Mouse (Mus musculus): ENCODE results near the gene Arhgap44.

Arhgap44 gene

GRCm38 (mm10) chr11:65115811-65116210, 47.0 kb downstream of the Arhgap44 start:
- no peaks in the 10 kb centered on the region for H3K27me3 ChIP-seq (ENCODE audit: control insufficient read depth, insufficient read depth, low read length, poor library complexity, severe bottlenecking)
- DNase-seq (ENCODE audit: low read depth, low spot score), result no peak
- no peaks in the 10 kb centered on the region for H3K36me3 ChIP-seq (ENCODE audit: control insufficient read depth, insufficient read depth, low read length, poor library complexity, severe bottlenecking)

GRCm38 (mm10) chr11:65112086-65112485, 50.7 kb downstream of the Arhgap44 start:
- no peaks in the 10 kb centered on the region for H3K36me3 ChIP-seq (ENCODE audit: control insufficient read depth, insufficient read depth, low read length, poor library complexity, severe bottlenecking)
- DNase-seq (ENCODE audit: low read depth, low spot score), result no peak
- H3K27me3 ChIP-seq (ENCODE audit: control insufficient read depth, insufficient read depth, low read length, poor library complexity, severe bottlenecking), result no peaks in the 10 kb centered on the region

- no peak for DNase-seq (ENCODE audit: low read depth, low spot score)
- H3K36me3 ChIP-seq (ENCODE audit: control insufficient read depth, insufficient read depth, low read length, poor library complexity, severe bottlenecking), result no peaks in the 10 kb centered on the region
- no peaks in the 10 kb centered on the region for H3K27me3 ChIP-seq (ENCODE audit: control insufficient read depth, insufficient read depth, low read length, poor library complexity, severe bottlenecking)
Measured at GRCm38 (mm10) chr11:65111651-65112050, 51.1 kb downstream of the Arhgap44 start.

- Histone ChIP-seq H3K27me3 (ENCODE audit: control insufficient read depth, insufficient read depth, low read length, poor library complexity, severe bottlenecking) (no peaks in the 10 kb centered on the region), H3K36me3 (ENCODE audit: control insufficient read depth, insufficient read depth, low read length, poor library complexity, severe bottlenecking) (no peaks in the 10 kb centered on the region)
- no peak for DNase-seq (ENCODE audit: low read depth, low spot score)
Measured at GRCm38 (mm10) chr11:65110058-65110457, 52.7 kb downstream of the Arhgap44 start.

- DNase-seq (ENCODE audit: low read depth, low spot score), result no peak
- no peaks in the 10 kb centered on the region for H3K36me3 ChIP-seq (ENCODE audit: control insufficient read depth, insufficient read depth, low read length, poor library complexity, severe bottlenecking)
Measured at GRCm38 (mm10) chr11:65107734-65108171, 55.0 kb downstream of the Arhgap44 start.

GRCm38 (mm10) chr11:65107151-65107550, 55.6 kb downstream of the Arhgap44 start:
- no peak for DNase-seq (ENCODE audit: low read depth, low spot score)
- H3K36me3 ChIP-seq (ENCODE audit: control insufficient read depth, insufficient read depth, low read length, poor library complexity, severe bottlenecking), result no peaks in the 10 kb centered on the region
- H3K27me3 ChIP-seq (ENCODE audit: control insufficient read depth, insufficient read depth, low read length, poor library complexity, severe bottlenecking), result no peaks in the 10 kb centered on the region

More at GRCm38 (mm10) chr11:65107734-65108171, 55.0 kb downstream of the Arhgap44 start:
- no peaks in the 10 kb centered on the region for H3K27me3 ChIP-seq (ENCODE audit: control insufficient read depth, insufficient read depth, low read length, poor library complexity, severe bottlenecking)

- no peak for DNase-seq (ENCODE audit: low read depth, low spot score)
- no peaks in the 10 kb centered on the region for H3K36me3 ChIP-seq (ENCODE audit: control insufficient read depth, insufficient read depth, low read length, poor library complexity, severe bottlenecking)
- no peaks in the 10 kb centered on the region for H3K27me3 ChIP-seq (ENCODE audit: control insufficient read depth, insufficient read depth, low read length, poor library complexity, severe bottlenecking)
Measured at GRCm38 (mm10) chr11:65104076-65104475, 58.7 kb downstream of the Arhgap44 start.

GRCm38 (mm10) chr11:65101206-65101605, 61.6 kb downstream of the Arhgap44 start:
- H3K27me3 ChIP-seq (ENCODE audit: control insufficient read depth, insufficient read depth, low read length, poor library complexity, severe bottlenecking), result no peaks in the 10 kb centered on the region
- H3K36me3 ChIP-seq (ENCODE audit: control insufficient read depth, insufficient read depth, low read length, poor library complexity, severe bottlenecking), result no peaks in the 10 kb centered on the region
- no peak for DNase-seq (ENCODE audit: low read depth, low spot score)

- Histone ChIP-seq H3K36me3 (ENCODE audit: control insufficient read depth, insufficient read depth, low read length, poor library complexity, severe bottlenecking) (no peaks in the 10 kb centered on the region), H3K27me3 (ENCODE audit: control insufficient read depth, insufficient read depth, low read length, poor library complexity, severe bottlenecking) (no peaks in the 10 kb centered on the region)
- DNase-seq (ENCODE audit: low read depth, low spot score), result no peak
Measured at GRCm38 (mm10) chr11:65100031-65100430, 62.7 kb downstream of the Arhgap44 start.

GRCm38 (mm10) chr11:65097526-65098070, 65.2 kb downstream of the Arhgap44 start:
- H3K36me3 ChIP-seq (ENCODE audit: control insufficient read depth, insufficient read depth, low read length, poor library complexity, severe bottlenecking), result no peaks in the 10 kb centered on the region
- DNase-seq (ENCODE audit: low read depth, low spot score), result no peak

GRCm38 (mm10) chr11:65096866-65097265, 65.9 kb downstream of the Arhgap44 start:
- H3K27me3 ChIP-seq (ENCODE audit: control insufficient read depth, insufficient read depth, low read length, poor library complexity, severe bottlenecking), result no peaks in the 10 kb centered on the region

More at GRCm38 (mm10) chr11:65097526-65098070, 65.2 kb downstream of the Arhgap44 start:
- no peaks in the 10 kb centered on the region for H3K27me3 ChIP-seq (ENCODE audit: control insufficient read depth, insufficient read depth, low read length, poor library complexity, severe bottlenecking)

GRCm38 (mm10) chr11:65092851-65093250, 69.9 kb downstream of the Arhgap44 start:
- H3K36me3 ChIP-seq (ENCODE audit: control insufficient read depth, insufficient read depth, low read length, poor library complexity, severe bottlenecking), result no peaks in the 10 kb centered on the region
- no peak for DNase-seq (ENCODE audit: low read depth, low spot score)
- H3K27me3 ChIP-seq (ENCODE audit: control insufficient read depth, insufficient read depth, low read length, poor library complexity, severe bottlenecking), result no peaks in the 10 kb centered on the region

More at GRCm38 (mm10) chr11:65096866-65097265, 65.9 kb downstream of the Arhgap44 start:
- no peaks in the 10 kb centered on the region for H3K36me3 ChIP-seq (ENCODE audit: control insufficient read depth, insufficient read depth, low read length, poor library complexity, severe bottlenecking)
- DNase-seq (ENCODE audit: low read depth, low spot score), result no peak

GRCm38 (mm10) chr11:65090386-65090785, 72.4 kb downstream of the Arhgap44 start:
- no peaks in the 10 kb centered on the region for H3K36me3 ChIP-seq (ENCODE audit: control insufficient read depth, insufficient read depth, low read length, poor library complexity, severe bottlenecking)
- no peak for DNase-seq (ENCODE audit: low read depth, low spot score)
- no peaks in the 10 kb centered on the region for H3K27me3 ChIP-seq (ENCODE audit: control insufficient read depth, insufficient read depth, low read length, poor library complexity, severe bottlenecking)

- Histone ChIP-seq H3K36me3 (ENCODE audit: control insufficient read depth, insufficient read depth, low read length, poor library complexity, severe bottlenecking) (no peaks in the 10 kb centered on the region), H3K27me3 (ENCODE audit: control insufficient read depth, insufficient read depth, low read length, poor library complexity, severe bottlenecking) (no peaks in the 10 kb centered on the region)
- no peak for DNase-seq (ENCODE audit: low read depth, low spot score)
Measured at GRCm38 (mm10) chr11:65089982-65090381, 72.8 kb downstream of the Arhgap44 start.

- Histone ChIP-seq H3K27me3 (ENCODE audit: control insufficient read depth, insufficient read depth, low read length, poor library complexity, severe bottlenecking) (no peaks in the 10 kb centered on the region), H3K36me3 (ENCODE audit: control insufficient read depth, insufficient read depth, low read length, poor library complexity, severe bottlenecking) (no peaks in the 10 kb centered on the region)
- no peak for DNase-seq (ENCODE audit: low read depth, low spot score)
Measured at GRCm38 (mm10) chr11:65089282-65089681, 73.5 kb downstream of the Arhgap44 start.

Data from splenic B cell, adult 2 months (primary cell).